Mouse (Mus musculus): ENCODE measurements at regions not wholly inside any gene's neighbourhood (a gene's known extent, or its start where the extent isn't known, plus 50 kb on each side); places are given as distances from the start of the nearest gene placed in this dataset.

- TF ChIP-seq POLR2A (IDR thresholded peaks at IDR 0.05; ENCODE audit: insufficient read depth, low read depth, low read length) (no peak), EP300 (IDR thresholded peaks at IDR 0.05; ENCODE audit: insufficient read depth, low read depth, low read length) (no peak), CTCF (IDR thresholded peaks at IDR 0.05) (no peak)
Measured at GRCm38 (mm10) chr10:95124476-95124875, 179.8 kb upstream of the Plxnc1 start.
